Mouse (Mus musculus): Measurements from ENCODE around the gene Syt8.

GRCm38 (mm10) chr7:142481186-142481567 lies 46.5 kb downstream of the Syt8 start:
- TF ChIP-seq GATA1 (IDR thresholded peaks at IDR 0.05; ENCODE audit: low read length) (no peak), TAL1 (IDR thresholded peaks at IDR 0.05; ENCODE audit: low read length) (no peak)

All from erythroblast, embryonic 14.5 days (primary cell).